Mouse (Mus musculus) cerebellum, adult 2 months (tissue): Measurements from ENCODE around the gene Pla2g12a.

Experiments used
- CTCF ChIP-seq: fragments of 200-500 bp; IDR thresholded peaks from 2 replicates; pipeline ENCODE4 v1.5.1; 2011; ENCODE audit warnings: low read depth, mild to moderate bottlenecking, control low read depth, low read length, moderate library complexity, borderline replicate concordance; ENCODE audit not compliant: insufficient read depth
- POLR2A ChIP-seq: fragments of 200-500 bp; IDR thresholded peaks from 2 replicates; pipeline ENCODE4 v1.6.1; 2011; ENCODE audit warnings: low read length, control low read depth, borderline replicate concordance; ENCODE audit not compliant: insufficient read depth

DNA sequence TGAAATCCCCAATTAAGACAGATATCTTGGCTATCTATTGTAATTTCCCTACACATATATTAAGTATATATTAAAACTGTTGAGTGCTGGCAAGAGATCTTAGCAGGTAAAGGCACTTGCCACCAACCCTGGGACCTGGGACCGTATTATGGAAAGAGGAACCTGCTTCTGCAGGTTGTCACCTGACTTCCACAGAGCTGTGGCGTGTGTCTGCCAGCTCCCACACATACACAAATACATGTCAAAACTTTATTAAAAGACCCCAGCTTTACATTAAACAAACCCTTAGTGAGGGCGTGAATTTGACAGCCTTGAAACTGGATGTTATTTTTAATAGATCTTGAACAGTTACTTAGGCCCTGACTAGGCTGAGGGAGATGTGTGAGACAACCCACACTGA is 25.0 kb downstream of the Pla2g12a start:
- TF ChIP-seq POLR2A (no peak), CTCF (no peak)
